Mouse (Mus musculus): Measurements from ENCODE around the gene Dnajc8. TPM values are rescaled to one million over a fixed set of nuclear protein-coding genes. Genes with fewer than 3 reads are reported as not detected.

The Dnajc8 gene
- polyA plus RNA-seq, 1 experiment from 2014 or later: 84.7 TPM

DNA sequence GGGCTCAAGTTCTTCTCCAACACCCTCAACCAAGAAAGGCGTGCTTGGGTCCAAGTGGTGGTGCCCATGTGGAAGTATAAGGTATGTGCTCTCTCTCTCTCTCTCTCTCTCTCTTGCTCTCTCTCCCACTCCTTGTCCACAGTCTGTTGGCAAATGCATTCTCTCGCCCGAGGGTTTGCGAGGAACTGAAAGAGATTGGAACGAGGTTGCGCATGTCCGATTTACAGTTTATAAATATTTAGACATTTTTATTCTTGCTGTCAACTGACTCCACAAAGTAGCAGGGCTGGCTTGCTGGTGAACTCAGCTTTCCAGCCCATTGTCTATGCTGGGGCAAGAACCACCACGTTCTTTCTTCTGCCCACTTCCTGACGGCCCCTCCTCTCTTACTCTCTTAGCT, 35.8 kb downstream of the Dnajc8 start:
- H3K4me2 ChIP-seq: no peak overlapping the region
- no peak overlapping the region for H3K9ac ChIP-seq
- H3K27ac ChIP-seq (replicated peaks): no peak overlapping the region
- ATAC-seq (ENCODE audit: insufficient read depth): no peak
- no peaks in the 10 kb centered on the region for H3K27me3 ChIP-seq
- WGBS (ENCODE audit: insufficient replicate concordance): 71% methylated on average over 9 of the region's 9 CpGs
- H3K4me3 ChIP-seq (replicated peaks): no peak overlapping the region
- no peaks in the 10 kb centered on the region for H3K9me3 ChIP-seq (replicated peaks)
- peaks cover 4% of the 10 kb centered on the region; the same call in 1 of the 2 replicates for H3K4me1 ChIP-seq (replicated peaks)
- no peaks in the 10 kb centered on the region for H3K36me3 ChIP-seq (replicated peaks)

DNA sequence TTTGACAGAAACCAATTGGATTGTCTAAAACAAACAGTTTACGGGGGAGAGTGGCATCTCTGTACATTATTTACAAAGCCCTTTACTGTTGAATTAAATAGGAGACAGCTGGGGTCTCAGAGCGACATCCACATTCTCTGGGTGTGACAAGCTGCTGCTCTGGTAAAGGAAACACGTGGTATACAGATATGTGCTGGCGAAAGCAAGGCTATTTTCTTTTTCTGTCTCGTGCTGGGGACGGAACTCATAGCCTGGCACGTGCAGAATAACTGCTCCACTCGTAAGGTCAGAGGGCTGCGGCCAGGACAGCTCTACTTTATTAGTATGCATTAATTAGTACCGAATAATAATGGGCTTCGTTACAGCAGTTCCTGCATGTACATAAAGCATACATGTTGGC, 38.0 kb downstream of the Dnajc8 start:
- no peaks in the 10 kb centered on the region for H3K4me1 ChIP-seq (replicated peaks)
- no peak overlapping the region for H3K9ac ChIP-seq
- ATAC-seq (ENCODE audit: insufficient read depth): no peak
- H3K4me3 ChIP-seq (replicated peaks): no peak overlapping the region
- no peaks in the 10 kb centered on the region for H3K9me3 ChIP-seq (replicated peaks)
- H3K36me3 ChIP-seq (replicated peaks): no peaks in the 10 kb centered on the region
- no peak overlapping the region for H3K27ac ChIP-seq (replicated peaks)
- WGBS (ENCODE audit: insufficient replicate concordance): 31% methylated on average over 11 of the region's 11 CpGs
- no peak overlapping the region for H3K4me2 ChIP-seq
- H3K27me3 ChIP-seq: no peaks in the 10 kb centered on the region

DNA sequence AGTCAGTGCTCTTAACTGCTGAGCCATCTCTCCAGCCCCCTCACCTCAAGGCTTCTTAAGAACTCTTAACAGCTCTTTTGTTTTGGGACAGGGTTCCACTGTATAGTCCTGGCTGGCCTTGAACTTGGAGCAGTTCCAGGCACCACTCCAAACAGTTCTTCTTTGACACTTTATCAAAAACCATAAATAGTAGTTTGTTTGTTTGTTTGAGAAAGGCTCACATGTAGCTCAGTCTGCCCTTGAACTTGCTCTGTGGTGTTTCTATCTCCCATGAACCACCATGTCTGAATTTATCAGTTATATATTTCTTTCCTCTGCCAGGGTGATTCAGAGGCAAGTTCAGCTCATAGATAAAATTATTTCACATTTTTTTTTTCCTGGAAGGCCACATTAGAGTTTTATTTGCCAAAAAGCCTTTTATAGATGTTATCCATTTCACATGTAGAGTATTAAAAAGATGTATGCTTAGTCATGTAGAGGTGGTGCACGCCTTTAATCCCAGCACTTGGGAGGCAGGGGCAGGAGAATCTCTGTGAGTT, 39.5 kb downstream of the Dnajc8 start:
- Histone ChIP-seq H3K36me3 (replicated peaks) (no peaks in the 10 kb centered on the region), H3K4me1 (replicated peaks) (no peaks in the 10 kb centered on the region), H3K4me2 (no peak overlapping the region), H3K4me3 (replicated peaks) (no peak overlapping the region), H3K27me3 (no peaks in the 10 kb centered on the region), H3K9me3 (replicated peaks) (no peaks in the 10 kb centered on the region), H3K9ac (no peak overlapping the region), H3K27ac (replicated peaks) (no peak overlapping the region)
- no peak for ATAC-seq (ENCODE audit: insufficient read depth)
- 62% methylated on average over 1 of the region's 1 CpGs for WGBS (ENCODE audit: insufficient replicate concordance)

DNA sequence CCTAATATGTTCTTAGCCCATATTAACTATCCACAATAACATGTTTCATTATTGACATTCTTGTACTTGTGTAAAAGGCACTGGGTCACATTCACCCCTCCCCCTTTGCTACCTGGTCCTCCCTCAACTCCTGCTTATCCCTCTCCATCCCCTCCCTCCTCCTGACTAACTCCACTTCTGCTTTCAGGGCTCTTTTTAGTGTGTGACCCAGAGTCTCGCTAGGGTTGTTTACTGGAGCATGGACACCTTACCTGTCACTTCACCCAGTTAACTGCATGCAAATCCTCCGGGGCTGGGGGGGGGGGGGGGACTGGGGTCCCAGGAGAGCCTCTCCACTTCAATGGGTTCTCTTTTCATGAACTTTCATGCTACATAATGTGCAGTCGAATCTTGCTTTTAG, 48.4 kb downstream of the Dnajc8 start:
- Histone ChIP-seq H3K4me3 (replicated peaks) (no peak overlapping the region), H3K9me3 (replicated peaks) (no peaks in the 10 kb centered on the region), H3K27ac (replicated peaks) (no peak overlapping the region), H3K4me2 (no peak overlapping the region), H3K36me3 (replicated peaks) (no peaks in the 10 kb centered on the region), H3K27me3 (no peaks in the 10 kb centered on the region), H3K4me1 (replicated peaks) (no peaks in the 10 kb centered on the region), H3K9ac (no peak overlapping the region)
- ATAC-seq (ENCODE audit: insufficient read depth): no peak
- WGBS (ENCODE audit: insufficient replicate concordance): 41% methylated on average over 3 of the region's 3 CpGs

DNA sequence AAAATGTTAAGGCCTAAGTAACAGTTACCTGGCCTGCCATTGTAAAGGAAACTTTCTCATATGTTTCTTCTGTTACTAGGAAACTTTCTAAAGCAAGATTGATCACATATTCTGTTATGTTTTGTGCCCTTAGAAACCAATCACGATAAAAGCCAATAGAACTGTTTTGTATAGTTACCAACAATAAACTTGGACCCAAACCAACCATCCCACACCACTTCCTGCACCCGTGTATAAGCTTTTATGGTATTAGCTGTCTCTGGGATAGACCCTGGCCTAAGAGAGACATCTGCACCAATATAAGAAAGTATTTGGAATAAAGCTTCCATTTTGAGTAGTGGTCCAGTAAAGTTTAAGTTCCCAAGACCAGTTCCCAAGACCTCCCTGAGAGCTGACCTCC, 49.6 kb downstream of the Dnajc8 start:
- no peaks in the 10 kb centered on the region for H3K27me3 ChIP-seq
- no peaks in the 10 kb centered on the region for H3K36me3 ChIP-seq (replicated peaks)
- no peak overlapping the region for H3K4me3 ChIP-seq (replicated peaks)
- 57% methylated on average over 2 of the region's 2 CpGs for WGBS (ENCODE audit: insufficient replicate concordance)
- no peaks in the 10 kb centered on the region for H3K4me1 ChIP-seq (replicated peaks)
- H3K27ac ChIP-seq (replicated peaks): no peak overlapping the region
- H3K9me3 ChIP-seq (replicated peaks): no peaks in the 10 kb centered on the region
- ATAC-seq (ENCODE audit: insufficient read depth): no peak
- H3K9ac ChIP-seq: no peak overlapping the region
- no peak overlapping the region for H3K4me2 ChIP-seq

DNA sequence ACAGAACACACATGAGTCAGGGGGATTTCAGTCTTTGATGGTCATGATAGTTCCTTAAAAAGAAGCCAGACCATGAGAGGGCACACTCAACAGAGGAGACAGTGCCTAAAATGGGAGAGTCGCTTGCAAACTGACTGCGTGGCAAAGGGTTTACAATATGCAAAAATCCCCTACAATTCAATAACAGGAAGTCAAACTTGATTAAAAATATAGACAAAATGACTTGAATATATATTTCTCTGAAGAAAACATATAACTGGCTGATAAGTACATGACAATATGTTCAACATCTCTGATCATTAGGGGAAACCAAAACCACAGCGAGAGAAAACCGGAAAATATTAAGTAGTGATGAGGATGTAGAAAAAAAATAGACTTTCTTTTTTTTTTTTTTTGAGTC, 50.9 kb downstream of the Dnajc8 start:
- no peak overlapping the region for H3K9ac ChIP-seq
- no peak overlapping the region for H3K27ac ChIP-seq (replicated peaks)
- no peak overlapping the region for H3K4me3 ChIP-seq (replicated peaks)
- H3K4me1 ChIP-seq (replicated peaks): peaks cover 6% of the 10 kb centered on the region
- H3K36me3 ChIP-seq (replicated peaks): no peaks in the 10 kb centered on the region
- H3K4me2 ChIP-seq: no peak overlapping the region
- 70% methylated on average over 4 of the region's 4 CpGs for WGBS (ENCODE audit: insufficient replicate concordance)
- no peaks in the 10 kb centered on the region for H3K9me3 ChIP-seq (replicated peaks)
- no peaks in the 10 kb centered on the region for H3K27me3 ChIP-seq
- ATAC-seq (ENCODE audit: insufficient read depth): no peak

DNA sequence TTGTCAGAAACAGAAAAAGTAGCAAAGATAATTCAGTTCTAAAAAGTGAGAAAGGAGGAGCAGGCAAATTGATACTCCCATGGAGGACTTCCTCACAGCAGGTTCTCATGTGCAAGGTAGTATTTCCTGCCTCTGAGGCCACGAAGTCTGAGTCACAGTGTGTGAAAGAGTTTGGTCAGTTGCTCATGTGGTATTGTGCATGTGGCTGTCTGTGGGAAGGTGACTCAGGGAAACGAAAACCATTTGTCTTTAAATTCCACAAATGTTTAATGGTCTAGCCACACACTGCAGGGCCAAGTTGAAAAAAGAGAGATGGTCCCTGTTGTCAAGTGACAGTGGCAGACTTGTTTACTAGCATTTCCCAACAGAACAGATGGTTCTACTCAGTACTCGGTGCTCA, 53.2 kb downstream of the Dnajc8 start:
- H3K4me2 ChIP-seq: no peak overlapping the region
- H3K4me3 ChIP-seq (replicated peaks): no peak overlapping the region
- whole genome bisulfite sequencing (ENCODE audit: insufficient replicate concordance): 47% methylated on average over 3 of the region's 3 CpGs
- H3K27ac ChIP-seq (replicated peaks): no peak overlapping the region
- no peaks in the 10 kb centered on the region for H3K9me3 ChIP-seq (replicated peaks)
- ATAC-seq (ENCODE audit: insufficient read depth): no peak
- H3K36me3 ChIP-seq (replicated peaks): no peaks in the 10 kb centered on the region
- H3K9ac ChIP-seq: no peak overlapping the region
- no peaks in the 10 kb centered on the region for H3K27me3 ChIP-seq
- peaks cover 15% of the 10 kb centered on the region for H3K4me1 ChIP-seq (replicated peaks)

DNA sequence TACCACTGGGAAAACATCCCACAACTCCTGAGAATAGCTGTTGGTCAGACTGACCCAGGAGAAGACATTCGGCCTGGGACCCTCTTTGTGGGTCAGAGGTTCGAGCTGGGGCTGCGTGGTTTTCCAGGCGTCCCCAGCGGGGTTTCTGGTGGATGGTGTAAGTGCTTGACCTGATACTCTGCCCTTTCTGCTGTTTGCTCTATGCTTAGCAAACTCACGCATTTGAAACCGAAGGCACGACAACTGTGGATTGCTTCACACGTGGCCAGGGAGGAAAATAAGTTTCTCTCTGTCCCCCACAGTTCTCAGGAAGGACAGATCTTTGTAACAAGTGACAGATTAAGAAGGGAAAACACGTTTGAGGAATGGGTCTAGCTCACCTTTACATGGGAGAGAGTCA, 55.3 kb downstream of the Dnajc8 start:
- Histone ChIP-seq H3K36me3 (replicated peaks) (no peaks in the 10 kb centered on the region), H3K27ac (replicated peaks) (peak overlapping the region; percentile 31; the same call in 1 of the 2 replicates), H3K4me3 (replicated peaks) (no peak overlapping the region), H3K9ac (no peak overlapping the region), H3K4me2 (no peak overlapping the region), H3K4me1 (replicated peaks) (peaks cover 19% of the 10 kb centered on the region), H3K27me3 (no peaks in the 10 kb centered on the region), H3K9me3 (replicated peaks) (no peaks in the 10 kb centered on the region)
- ATAC-seq (ENCODE audit: insufficient read depth): no peak
- 58% methylated on average over 10 of the region's 10 CpGs for WGBS (ENCODE audit: insufficient replicate concordance)

DNA sequence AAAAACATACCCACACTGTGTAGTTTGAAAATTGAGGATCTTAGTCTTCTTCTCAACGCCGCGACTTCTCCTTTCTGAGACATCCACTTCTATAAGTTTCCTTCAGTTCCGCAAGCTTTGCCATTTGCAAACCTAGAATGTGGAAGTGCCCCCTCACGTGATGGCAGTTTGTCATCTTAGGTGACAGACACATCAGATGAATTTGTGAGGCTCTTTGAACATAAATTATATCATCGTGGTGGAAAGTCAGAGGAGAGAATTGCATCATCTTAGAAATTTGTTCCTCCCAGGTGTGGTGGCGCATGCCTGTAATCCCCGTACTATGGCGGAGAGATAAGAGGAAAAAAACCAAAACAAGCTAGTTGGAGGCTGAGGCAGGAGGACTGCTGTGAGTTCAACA, 57.6 kb downstream of the Dnajc8 start:
- Histone ChIP-seq H3K27ac (replicated peaks) (peak overlapping the region; percentile 46; the same call in 1 of the 2 replicates), H3K4me2 (no peak overlapping the region), H3K27me3 (no peaks in the 10 kb centered on the region), H3K4me3 (replicated peaks) (no peak overlapping the region), H3K36me3 (replicated peaks) (no peaks in the 10 kb centered on the region), H3K4me1 (replicated peaks) (peaks cover 23% of the 10 kb centered on the region), H3K9me3 (replicated peaks) (no peaks in the 10 kb centered on the region), H3K9ac (no peak overlapping the region)
- ATAC-seq (ENCODE audit: insufficient read depth): no peak
- 26% methylated on average over 9 of the region's 9 CpGs for WGBS (ENCODE audit: insufficient replicate concordance)

DNA sequence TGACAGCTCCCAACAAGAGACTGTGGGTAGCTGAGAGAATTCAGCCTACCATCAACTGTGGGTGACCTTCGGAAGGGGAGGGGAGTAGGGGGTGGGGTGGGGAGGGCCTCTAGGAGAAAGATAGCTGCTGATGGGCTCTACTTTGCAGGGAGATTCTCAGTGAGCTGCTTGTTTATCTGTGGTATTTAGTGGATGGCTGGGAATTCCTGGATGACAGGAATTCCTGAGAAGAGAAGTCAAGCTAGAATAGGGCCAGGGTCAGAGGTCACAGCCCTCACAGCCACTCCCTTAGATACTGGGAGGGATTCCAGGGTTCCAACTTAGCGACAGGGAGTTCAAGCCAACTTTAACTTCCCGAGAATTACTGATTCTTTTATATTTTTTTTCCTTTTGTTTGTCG, 58.8 kb downstream of the Dnajc8 start:
- H3K27me3 ChIP-seq: no peaks in the 10 kb centered on the region
- ATAC-seq (ENCODE audit: insufficient read depth): no peak
- no peak overlapping the region for H3K9ac ChIP-seq
- 54% methylated on average over 4 of the region's 4 CpGs for WGBS (ENCODE audit: insufficient replicate concordance)
- H3K9me3 ChIP-seq (replicated peaks): no peaks in the 10 kb centered on the region
- no peak overlapping the region for H3K4me3 ChIP-seq (replicated peaks)
- H3K36me3 ChIP-seq (replicated peaks): no peaks in the 10 kb centered on the region
- no peak overlapping the region for H3K27ac ChIP-seq (replicated peaks)
- no peak overlapping the region for H3K4me2 ChIP-seq
- peaks cover 23% of the 10 kb centered on the region for H3K4me1 ChIP-seq (replicated peaks)

DNA sequence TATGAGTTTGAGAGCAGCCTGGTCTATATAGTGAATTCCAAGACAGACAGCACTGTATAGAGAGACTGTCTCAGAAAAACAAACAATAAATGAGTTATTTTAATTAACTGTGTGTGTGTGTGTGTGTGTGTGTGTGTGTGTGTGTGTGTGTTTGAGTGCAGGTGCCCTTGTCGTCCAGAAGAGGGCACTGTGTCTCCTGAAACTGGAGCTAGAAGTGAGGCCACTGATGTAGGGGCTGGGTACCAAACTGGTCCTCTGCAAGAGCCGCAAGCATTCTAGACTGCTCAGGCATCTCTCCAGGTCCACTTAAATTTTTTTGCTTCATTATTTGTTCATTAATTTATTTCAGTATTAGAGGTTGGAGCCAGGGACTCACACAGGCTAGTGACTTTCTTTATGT, 63.5 kb downstream of the Dnajc8 start:
- H3K9ac ChIP-seq: no peak overlapping the region
- no peaks in the 10 kb centered on the region for H3K9me3 ChIP-seq (replicated peaks)
- no peaks in the 10 kb centered on the region for H3K36me3 ChIP-seq (replicated peaks)
- peaks cover 7% of the 10 kb centered on the region; the same call in 1 of the 2 replicates for H3K4me1 ChIP-seq (replicated peaks)
- no peak overlapping the region for H3K27ac ChIP-seq (replicated peaks)
- WGBS (ENCODE audit: insufficient replicate concordance): 65% methylated on average over 2 of the region's 2 CpGs
- no peaks in the 10 kb centered on the region for H3K27me3 ChIP-seq
- H3K4me2 ChIP-seq: no peak overlapping the region
- no peak overlapping the region for H3K4me3 ChIP-seq (replicated peaks)
- no peak for ATAC-seq (ENCODE audit: insufficient read depth)

DNA sequence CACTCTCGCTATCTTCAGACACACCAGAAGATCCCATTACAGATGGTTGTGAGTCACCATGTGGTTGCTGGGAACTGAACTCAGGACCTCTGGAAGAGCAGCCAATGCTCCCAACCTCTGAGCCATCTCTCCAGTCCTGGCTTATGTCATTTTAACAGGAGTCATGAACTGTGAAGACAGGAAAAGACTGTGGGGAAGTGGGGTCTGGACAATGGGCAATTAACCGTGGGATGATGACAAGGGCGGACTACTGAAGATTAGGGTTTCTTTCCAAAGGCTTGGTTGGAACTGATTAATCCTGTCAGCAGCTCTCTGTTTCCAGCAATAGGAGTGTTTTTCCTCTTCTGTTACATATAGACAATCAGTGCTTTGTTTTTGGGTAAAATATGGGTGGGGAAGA, 64.4 kb downstream of the Dnajc8 start:
- WGBS (ENCODE audit: insufficient replicate concordance): 68% methylated on average over 3 of the region's 3 CpGs
- no peak overlapping the region for H3K27ac ChIP-seq (replicated peaks)
- H3K4me3 ChIP-seq (replicated peaks): no peak overlapping the region
- no peaks in the 10 kb centered on the region for H3K27me3 ChIP-seq
- H3K9me3 ChIP-seq (replicated peaks): no peaks in the 10 kb centered on the region
- H3K4me2 ChIP-seq: no peak overlapping the region
- ATAC-seq (ENCODE audit: insufficient read depth): no peak
- H3K4me1 ChIP-seq (replicated peaks): 0 out of 2 replicates have a peak, but pooled peaks cover 4% of the 10 kb centered on the region
- no peak overlapping the region for H3K9ac ChIP-seq
- H3K36me3 ChIP-seq (replicated peaks): no peaks in the 10 kb centered on the region
